Mouse (Mus musculus) layer of hippocampus, postnatal 36 days (tissue): Measurements from ENCODE around the gene Best3. TPM values are rescaled to one million over a fixed set of nuclear protein-coding genes. Genes with fewer than 3 reads are reported as not detected.
A peak's percentile ranks its signal among the peaks of the same experiment; 100 is the strongest.
"Not testable (repeated sequence)": the region's sequence is repeated elsewhere in the genome, so short reads cannot be mapped to it uniquely, and the experiment has no call there.

Experiments
- DNase-seq, 2 experiments: peaks; one replicate each; pipeline ENCODE4 v3.0.0; 2022
- total RNA-seq, 2 experiments: library from RNA; stranded (reverse); gene quantifications; 2 replicates each; pipeline ENCODE4 v1.2.3; 2021

The Best3 gene
- total RNA-seq, 2 experiments from 2014 or later: 2.1 to 2.2 TPM

GRCm38 (mm10) chr10:117031160-117031559 is 45.0 kb downstream of the Best3 start:
- no peak for DNase-seq

- peak; percentile 63 to 70 for DNase-seq
These were observed 47.7 kb downstream of the Best3 start for GRCm38 (mm10) chr10:117033785-117034184.

GRCm38 (mm10) chr10:117040355-117040754 is 54.2 kb downstream of the Best3 start:
- no peak for DNase-seq

- DNase-seq: no peak
These were observed 56.2 kb downstream of the Best3 start for GRCm38 (mm10) chr10:117042295-117042694.

- DNase-seq: not testable (repeated sequence)
These were observed 57.5 kb downstream of the Best3 start for GRCm38 (mm10) chr10:117043497-117044166.

GRCm38 (mm10) chr10:117045175-117046056 is 59.3 kb downstream of the Best3 start, which contains the start of gene Lrrc10:
TSS of gene Lrrc10 (plus strand) at chr10:117045341.
- peak; percentile 44 to 59 for DNase-seq

GRCm38 (mm10) chr10:117049253-117049652 is 63.1 kb downstream of the Best3 start:
- DNase-seq: no peak

GRCm38 (mm10) chr10:117049961-117050597 is 64.0 kb downstream of the Best3 start:
- no peak for DNase-seq

- DNase-seq: no peak
These were observed 69.6 kb downstream of the Best3 start for GRCm38 (mm10) chr10:117055668-117056067.

GRCm38 (mm10) chr10:117062894-117063253 is 76.8 kb downstream of the Best3 start:
- DNase-seq: no peak

- peak; percentile 87 to 88 for DNase-seq
These were observed 77.3 kb downstream of the Best3 start, which contains the start of gene Cct2 for GRCm38 (mm10) chr10:117063254-117064021. TSS of gene Cct2 (minus strand) at chr10:117063814.

GRCm38 (mm10) chr10:117064076-117064475 is 78.0 kb downstream of the Best3 start:
- DNase-seq: no peak

- DNase-seq: no peak
These were observed 83.0 kb downstream of the Best3 start for GRCm38 (mm10) chr10:117069109-117069508.

- no peak for DNase-seq
These were observed 86.2 kb downstream of the Best3 start for GRCm38 (mm10) chr10:117072191-117072888.

- DNase-seq: no peak
These were observed 87.1 kb downstream of the Best3 start for GRCm38 (mm10) chr10:117073176-117073575.

Other genes starting within 250 kb of the Best3 start
- gene Myrfl, start 89.4 kb upstream of the Best3 start, total RNA-seq: under 1 TPM; 0.27 to 0.30 TPM
- 10 to 100 TPM; 64.9 to 67.7 TPM for gene Rab3ip, start 35.5 kb upstream of the Best3 start, total RNA-seq
- not detected for gene Gm10271, start 13.7 kb upstream of the Best3 start, total RNA-seq
- gene Lrrc10, start 59.0 kb downstream of the Best3 start, total RNA-seq: under 1 TPM in 1 of 2 experiments, not detected in 1; 0.25 TPM
- 100 to 1,000 TPM; 184 to 188 TPM for gene Cct2, start 77.5 kb downstream of the Best3 start, total RNA-seq
- 10 to 100 TPM; 35.5 to 37.6 TPM for gene Frs2, start 162.2 kb downstream of the Best3 start, total RNA-seq
- gene Yeats4, start 238.2 kb downstream of the Best3 start, total RNA-seq: 10 to 100 TPM; 46.1 to 48.0 TPM